Mouse (Mus musculus): ENCODE data around the gene Slc23a2. TPM values are rescaled to one million over a fixed set of nuclear protein-coding genes. Genes with fewer than 3 reads are reported as not detected.

The Slc23a2 gene
- polyA plus RNA-seq (2016; fragmentation: Nextera tagmentation; extraction: Ambion mirVana) = 8.7 and 10.3 TPM in 2 replicates

DNA sequence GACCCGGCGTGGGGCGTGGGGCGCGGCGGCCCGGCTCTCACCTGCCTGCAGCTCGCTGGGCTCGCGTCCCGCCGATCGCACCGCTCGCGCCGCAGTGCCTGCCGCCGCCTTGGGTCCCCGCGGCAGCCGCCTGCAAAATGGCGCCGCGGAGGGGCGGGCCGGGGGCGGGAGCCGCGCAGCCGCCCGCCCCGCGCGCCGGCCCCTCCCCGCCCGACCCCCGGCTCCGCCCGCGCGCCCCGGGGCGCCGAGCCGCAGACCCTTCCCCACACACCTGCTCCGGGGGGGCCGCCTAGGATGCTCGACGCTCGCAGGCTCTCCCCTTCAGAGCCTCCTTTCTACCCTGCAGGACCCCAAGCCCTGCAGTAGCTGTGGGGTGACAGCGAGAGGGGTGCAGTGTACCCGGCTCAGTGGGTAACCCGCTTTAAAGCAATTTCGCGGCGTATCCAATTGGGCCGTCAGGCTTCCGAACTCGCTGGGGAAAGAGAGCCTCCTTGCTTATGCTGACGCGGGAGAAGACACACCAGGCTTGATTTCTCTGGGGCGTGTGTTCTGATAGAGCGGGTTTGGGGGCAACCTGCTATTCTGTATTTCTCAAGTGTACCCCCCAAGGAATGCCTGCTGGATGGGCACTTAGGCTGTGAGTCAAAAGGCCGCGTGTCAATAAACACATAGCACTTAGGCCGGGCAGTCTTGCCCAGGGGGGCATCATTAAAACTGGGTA lies at the start of gene Slc23a2:
Gene Slc23a2, minus strand, starts transcription at position 138 of the 721 bp plus-strand sequence.
- Histone ChIP-seq H3K4me3 (peak within 1 kb of the TSS; percentile 91), H3K4me1 (peaks cover 27% of the 10 kb centered on the region), H3K27ac (peak within 1 kb of the TSS; percentile 87), H3K36me3 (peaks cover 5% of the 10 kb centered on the region; the same call in 1 of the 2 replicates), H3K9me3 (no peaks in the 10 kb centered on the region), H3K27me3 (ENCODE audit: insufficient read depth, poor library complexity, severe bottlenecking) (no peaks in the 10 kb centered on the region)
- DNase-seq (ENCODE audit: low spot score) = no peak
- WGBS = 2% methylated on average over 66 of the region's 68 CpGs

DNA sequence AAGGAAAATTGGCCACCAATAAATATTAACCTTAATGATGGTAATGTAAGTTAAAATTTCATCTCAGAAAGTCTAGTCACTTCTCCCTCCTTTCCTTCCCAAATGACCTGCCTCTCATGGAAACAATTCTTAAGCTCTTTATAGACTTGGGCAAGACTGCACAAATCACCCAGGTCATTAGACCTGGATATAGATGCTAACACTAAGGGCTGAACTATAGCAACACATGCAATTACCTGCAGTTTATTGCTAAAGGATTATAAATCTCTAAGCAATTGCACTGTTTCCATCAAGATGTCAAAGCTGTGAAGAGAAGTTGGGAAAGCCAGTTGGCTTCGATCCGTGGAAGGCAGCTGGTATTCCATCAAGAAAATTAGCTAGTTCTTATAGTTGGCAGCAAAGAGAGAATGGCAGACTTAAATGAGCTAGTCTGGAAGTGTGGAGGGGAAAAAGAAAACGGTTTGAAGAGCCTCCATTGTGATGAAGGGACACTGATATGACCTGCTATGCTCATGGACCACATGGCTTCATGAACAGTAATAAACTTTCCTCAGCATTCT lies 45.8 kb upstream of the Slc23a2 start:
- 80% methylated on average over 3 of the region's 3 CpGs for WGBS
- Histone ChIP-seq H3K27ac (no peak overlapping the region), H3K27me3 (ENCODE audit: insufficient read depth, poor library complexity, severe bottlenecking) (no peaks in the 10 kb centered on the region), H3K4me1 (no peaks in the 10 kb centered on the region), H3K9me3 (no peaks in the 10 kb centered on the region), H3K36me3 (no peaks in the 10 kb centered on the region), H3K4me3 (no peak overlapping the region)
- no peak for DNase-seq (ENCODE audit: low spot score)

DNA sequence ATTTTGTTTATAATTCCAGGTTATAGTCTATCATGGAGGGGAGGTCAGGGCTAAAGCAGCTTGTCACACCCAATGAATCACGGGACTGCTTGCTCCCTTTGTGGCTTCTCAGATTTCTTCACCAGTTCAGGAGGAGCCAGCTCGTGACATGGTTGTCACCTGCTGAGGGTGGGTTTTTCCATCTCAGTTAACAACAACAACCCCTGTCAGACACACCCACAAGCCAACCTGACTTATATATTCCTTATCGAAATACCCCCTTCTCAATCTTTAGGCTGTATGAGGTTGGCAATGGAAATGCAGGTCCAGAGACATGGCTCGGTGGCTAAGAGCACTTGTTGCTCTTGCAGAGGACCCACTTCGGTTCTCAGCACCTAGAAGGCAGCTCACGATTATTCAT lies 39.0 kb upstream of the Slc23a2 start:
- 67% methylated on average over 6 of the region's 6 CpGs for WGBS
- no peak overlapping the region for H3K27ac ChIP-seq
- no peaks in the 10 kb centered on the region for H3K9me3 ChIP-seq
- H3K36me3 ChIP-seq = no peaks in the 10 kb centered on the region
- H3K4me3 ChIP-seq = no peak overlapping the region
- H3K27me3 ChIP-seq (ENCODE audit: insufficient read depth, poor library complexity, severe bottlenecking) = no peaks in the 10 kb centered on the region
- DNase-seq (ENCODE audit: low spot score) = no peak
- no peaks in the 10 kb centered on the region for H3K4me1 ChIP-seq

DNA sequence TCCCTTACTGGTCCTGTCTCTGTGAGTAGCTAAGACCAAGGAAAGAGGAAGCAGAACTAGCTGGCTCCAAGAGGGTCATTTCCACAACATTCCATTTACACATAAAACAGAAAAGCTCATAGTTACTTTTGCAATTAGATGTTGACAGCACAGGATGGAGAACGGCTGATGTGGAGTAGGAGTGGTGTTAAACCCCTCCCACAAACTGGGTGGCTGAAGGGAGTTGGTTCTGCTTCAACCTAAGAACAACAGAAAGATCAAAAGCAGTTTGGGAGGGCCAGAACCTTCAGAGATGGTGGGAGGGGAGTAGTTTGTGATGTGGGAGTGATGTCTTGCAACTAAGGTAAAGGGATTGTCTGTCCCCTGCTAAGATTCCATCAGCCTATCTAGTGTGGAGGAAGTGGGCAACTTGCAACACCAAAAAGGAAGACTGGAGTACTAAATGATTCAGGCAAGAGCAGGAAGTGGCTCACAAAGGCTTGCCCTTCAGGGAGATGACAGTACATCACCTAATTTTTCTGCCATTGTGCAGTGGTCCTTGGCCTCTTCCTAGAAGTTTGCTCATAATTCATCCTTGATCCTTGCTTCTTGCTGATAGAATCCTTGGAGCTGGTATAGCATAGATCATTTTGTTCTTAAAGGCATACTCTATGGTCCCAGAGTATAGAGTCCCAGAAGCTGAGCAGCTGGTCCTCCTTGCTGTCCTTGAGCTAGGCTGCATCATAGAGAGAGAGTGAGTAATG lies 35.7 kb upstream of the Slc23a2 start:
- 25% methylated on average over 1 of the region's 1 CpGs for WGBS
- Histone ChIP-seq H3K4me1 (no peaks in the 10 kb centered on the region), H3K27me3 (ENCODE audit: insufficient read depth, poor library complexity, severe bottlenecking) (no peaks in the 10 kb centered on the region), H3K9me3 (no peaks in the 10 kb centered on the region), H3K36me3 (no peaks in the 10 kb centered on the region), H3K27ac (no peak overlapping the region), H3K4me3 (no peak overlapping the region)
- DNase-seq (ENCODE audit: low spot score) = no peak

DNA sequence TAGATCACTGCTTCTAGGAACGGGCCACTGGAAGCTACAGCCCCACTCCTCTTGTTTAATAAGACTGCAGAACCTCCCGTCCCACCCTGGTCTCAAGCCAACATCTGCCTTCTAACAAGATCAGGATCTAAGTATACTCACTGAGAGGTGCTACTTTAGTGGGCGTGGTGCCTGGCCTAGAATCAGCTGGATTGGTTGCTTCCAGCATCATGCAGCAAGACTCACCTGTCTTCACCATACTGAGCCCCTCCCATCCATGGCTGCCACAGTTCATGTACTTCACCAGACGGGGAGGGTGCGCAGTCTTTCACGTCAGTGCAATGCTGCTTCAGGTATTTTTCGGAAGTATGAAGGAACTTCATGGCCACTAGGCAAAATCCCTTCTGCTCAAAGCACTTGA lies 34.5 kb upstream of the Slc23a2 start:
- no peaks in the 10 kb centered on the region for H3K4me1 ChIP-seq
- H3K36me3 ChIP-seq = no peaks in the 10 kb centered on the region
- 72% methylated on average over 7 of the region's 7 CpGs for WGBS
- H3K9me3 ChIP-seq = no peaks in the 10 kb centered on the region
- H3K27me3 ChIP-seq (ENCODE audit: insufficient read depth, poor library complexity, severe bottlenecking) = no peaks in the 10 kb centered on the region
- H3K27ac ChIP-seq = no peak overlapping the region
- H3K4me3 ChIP-seq = no peak overlapping the region
- DNase-seq (ENCODE audit: low spot score) = no peak

DNA sequence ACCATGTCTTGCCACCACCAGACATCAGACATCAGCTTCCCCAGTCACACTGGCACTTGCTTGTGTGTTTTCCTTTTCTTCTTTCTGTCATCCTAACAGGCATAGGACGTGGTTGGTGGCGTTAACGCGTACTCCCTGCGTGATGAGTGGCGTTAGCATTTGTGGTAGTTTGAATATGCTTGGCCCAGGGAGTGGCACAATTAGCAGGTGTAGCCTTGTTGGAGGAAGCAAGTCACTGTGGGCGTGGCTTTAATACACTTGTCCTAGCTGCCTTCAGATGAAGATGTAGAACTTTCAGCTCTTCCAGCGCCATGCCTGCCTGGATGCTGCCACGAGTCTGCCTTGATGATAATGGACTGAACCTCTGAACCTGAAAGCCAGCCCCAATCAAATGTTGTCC lies 32.5 kb upstream of the Slc23a2 start:
- Histone ChIP-seq H3K36me3 (no peaks in the 10 kb centered on the region), H3K4me3 (no peak overlapping the region), H3K27me3 (ENCODE audit: insufficient read depth, poor library complexity, severe bottlenecking) (no peaks in the 10 kb centered on the region), H3K27ac (no peak overlapping the region), H3K4me1 (no peaks in the 10 kb centered on the region), H3K9me3 (no peaks in the 10 kb centered on the region)
- 80% methylated on average over 9 of the region's 9 CpGs for WGBS
- no peak for DNase-seq (ENCODE audit: low spot score)

DNA sequence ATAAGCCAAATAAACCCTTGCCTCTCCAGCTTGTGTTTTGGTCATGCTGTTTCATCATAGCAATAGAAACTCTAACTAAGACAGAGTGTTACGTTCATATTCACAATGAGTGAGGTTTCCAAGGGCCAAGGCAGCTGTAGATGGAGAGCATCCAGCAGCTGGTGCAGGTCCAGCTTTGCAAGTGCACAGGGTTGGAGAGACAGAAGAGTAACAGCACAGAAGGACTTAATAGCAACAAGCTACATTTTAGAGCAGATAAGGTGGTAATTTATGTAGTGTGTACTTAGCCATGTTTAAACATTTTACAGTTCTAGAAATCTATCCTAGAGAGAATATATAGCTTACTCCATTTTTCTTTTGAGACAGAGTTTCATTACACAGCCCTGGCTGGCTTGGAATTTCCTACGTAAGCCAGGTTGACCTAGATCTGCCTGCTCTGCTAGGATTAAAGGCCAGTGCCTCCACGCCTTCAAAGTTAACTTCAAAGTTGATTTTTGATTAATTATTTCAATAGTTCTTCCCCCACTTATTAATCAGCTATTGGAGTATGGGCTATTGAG lies 31.5 kb upstream of the Slc23a2 start:
- 82% methylated on average over 3 of the region's 3 CpGs for WGBS
- H3K4me3 ChIP-seq = no peak overlapping the region
- no peak overlapping the region for H3K27ac ChIP-seq
- H3K4me1 ChIP-seq = no peaks in the 10 kb centered on the region
- H3K27me3 ChIP-seq (ENCODE audit: insufficient read depth, poor library complexity, severe bottlenecking) = no peaks in the 10 kb centered on the region
- no peaks in the 10 kb centered on the region for H3K9me3 ChIP-seq
- H3K36me3 ChIP-seq = no peaks in the 10 kb centered on the region
- no peak for DNase-seq (ENCODE audit: low spot score)

DNA sequence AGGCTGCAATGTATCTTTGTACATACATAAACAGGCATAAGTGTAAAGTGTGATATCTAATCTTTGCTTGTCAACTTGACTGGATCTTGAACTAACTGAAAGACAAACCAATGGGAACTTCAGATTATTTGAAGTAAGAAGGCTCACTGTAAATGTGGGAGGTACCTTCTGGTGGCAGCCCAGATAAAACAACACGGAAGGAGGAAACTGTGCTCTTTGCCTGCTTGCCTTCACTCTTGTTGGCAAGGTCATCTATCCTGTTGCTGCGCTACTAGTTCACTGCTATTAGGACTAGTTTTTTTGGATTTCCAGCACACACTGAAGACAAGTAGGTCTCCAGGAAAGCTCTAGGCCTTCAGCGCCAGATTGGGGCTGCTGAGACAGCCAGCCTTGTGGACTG lies 29.1 kb upstream of the Slc23a2 start:
- H3K4me1 ChIP-seq = no peaks in the 10 kb centered on the region
- no peaks in the 10 kb centered on the region for H3K36me3 ChIP-seq
- no peaks in the 10 kb centered on the region for H3K27me3 ChIP-seq (ENCODE audit: insufficient read depth, poor library complexity, severe bottlenecking)
- WGBS = 78% methylated on average over 3 of the region's 3 CpGs
- no peak overlapping the region for H3K4me3 ChIP-seq
- no peak for DNase-seq (ENCODE audit: low spot score)
- H3K27ac ChIP-seq = no peak overlapping the region
- H3K9me3 ChIP-seq = no peaks in the 10 kb centered on the region

DNA sequence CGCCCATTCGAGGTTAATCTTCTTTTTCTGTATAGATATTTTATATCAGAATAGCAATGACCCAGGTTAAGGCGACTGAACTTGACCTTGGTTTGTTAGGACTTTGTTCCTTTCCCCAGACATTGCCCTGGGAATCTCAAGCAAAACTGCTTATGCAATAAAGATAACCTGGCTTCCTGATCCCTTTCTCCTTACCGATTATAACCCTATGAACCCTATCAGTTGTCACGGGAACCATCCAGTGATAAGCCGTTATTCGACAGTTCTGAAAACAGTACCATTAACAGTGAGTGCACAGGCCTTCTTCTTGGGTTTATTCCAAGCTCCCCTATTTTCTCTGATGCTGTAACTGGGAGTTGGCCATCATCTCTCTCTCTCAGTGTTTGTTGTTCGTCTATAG lies 27.0 kb upstream of the Slc23a2 start:
- Histone ChIP-seq H3K36me3 (no peaks in the 10 kb centered on the region), H3K27ac (no peak overlapping the region), H3K4me3 (no peak overlapping the region), H3K4me1 (no peaks in the 10 kb centered on the region), H3K27me3 (ENCODE audit: insufficient read depth, poor library complexity, severe bottlenecking) (no peaks in the 10 kb centered on the region), H3K9me3 (no peaks in the 10 kb centered on the region)
- no peak for DNase-seq (ENCODE audit: low spot score)
- 64% methylated on average over 8 of the region's 8 CpGs for WGBS

DNA sequence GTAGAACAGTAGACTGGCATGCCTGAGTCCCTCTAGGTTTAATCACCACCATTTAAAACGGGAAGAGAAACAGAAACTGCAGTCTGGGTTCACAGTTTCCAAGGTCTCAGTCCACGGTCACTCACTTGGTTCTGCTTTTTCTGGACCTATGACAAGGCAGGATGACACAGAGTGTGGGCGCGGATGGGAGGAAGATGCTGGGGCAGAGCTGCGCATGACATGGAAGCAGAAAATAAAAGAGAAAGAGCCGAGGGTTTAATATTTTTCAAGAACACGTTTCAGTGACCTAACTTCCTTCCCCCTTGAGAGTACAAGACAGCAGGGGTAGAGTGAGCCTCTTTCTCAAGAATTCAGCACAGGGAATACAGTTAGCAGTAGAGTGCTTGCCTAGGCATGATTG lies 24.2 kb upstream of the Slc23a2 start:
- Histone ChIP-seq H3K27ac (no peak overlapping the region), H3K4me1 (no peaks in the 10 kb centered on the region), H3K4me3 (no peak overlapping the region), H3K36me3 (no peaks in the 10 kb centered on the region), H3K27me3 (ENCODE audit: insufficient read depth, poor library complexity, severe bottlenecking) (no peaks in the 10 kb centered on the region), H3K9me3 (no peaks in the 10 kb centered on the region)
- no peak for DNase-seq (ENCODE audit: low spot score)
- 78% methylated on average over 7 of the region's 7 CpGs for WGBS

DNA sequence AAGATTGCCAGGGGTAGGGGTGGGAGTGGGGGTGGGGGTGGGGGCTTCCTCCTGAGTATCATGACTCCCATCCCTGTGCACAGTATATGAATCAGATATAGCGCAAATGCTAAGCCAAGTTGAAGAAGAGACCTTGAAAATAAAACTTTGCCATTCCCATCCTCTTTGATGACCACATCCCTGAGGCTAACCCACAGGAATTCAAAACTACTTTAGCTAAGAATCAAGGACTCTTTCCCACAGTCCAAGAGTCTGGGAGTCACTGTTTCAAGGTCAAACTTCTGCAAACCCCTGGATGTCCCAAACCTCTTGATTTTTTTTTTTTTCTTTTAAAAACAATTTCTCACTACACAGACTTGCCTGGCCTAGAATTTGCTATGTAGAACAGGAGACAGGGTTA lies 18.7 kb upstream of the Slc23a2 start:
- Histone ChIP-seq H3K9me3 (no peaks in the 10 kb centered on the region), H3K36me3 (no peaks in the 10 kb centered on the region), H3K27ac (no peak overlapping the region), H3K27me3 (ENCODE audit: insufficient read depth, poor library complexity, severe bottlenecking) (no peaks in the 10 kb centered on the region), H3K4me3 (no peak overlapping the region), H3K4me1 (no peaks in the 10 kb centered on the region)
- WGBS = 88% methylated on average over 1 of the region's 1 CpGs
- DNase-seq (ENCODE audit: low spot score) = no peak

DNA sequence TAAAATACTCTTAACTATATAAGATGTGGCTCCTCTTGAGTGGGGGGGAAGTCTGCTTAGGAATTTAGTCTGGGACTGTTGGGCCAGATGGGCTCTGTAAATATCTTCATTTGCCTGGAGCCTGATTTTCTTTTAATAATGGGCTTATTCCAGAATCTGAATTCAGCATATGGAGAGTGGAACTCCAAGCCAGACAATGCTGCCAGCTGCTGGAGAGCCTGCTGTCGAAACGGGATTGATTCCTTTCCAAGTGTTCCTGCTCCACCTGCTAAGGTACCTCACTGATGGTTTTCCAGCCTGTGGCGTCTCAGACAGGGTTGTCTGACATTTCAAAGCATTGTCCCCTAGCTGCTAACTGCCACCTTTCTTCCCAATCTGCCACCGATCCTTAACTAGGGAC lies 12.6 kb upstream of the Slc23a2 start:
- no peak for DNase-seq (ENCODE audit: low spot score)
- H3K27me3 ChIP-seq (ENCODE audit: insufficient read depth, poor library complexity, severe bottlenecking) = no peaks in the 10 kb centered on the region
- H3K4me3 ChIP-seq = no peak overlapping the region
- H3K36me3 ChIP-seq = no peaks in the 10 kb centered on the region
- 64% methylated on average over 4 of the region's 4 CpGs for WGBS
- H3K9me3 ChIP-seq = no peaks in the 10 kb centered on the region
- H3K27ac ChIP-seq = no peak overlapping the region
- peaks cover 3% of the 10 kb centered on the region; the same call in 1 of the 2 replicates for H3K4me1 ChIP-seq

DNA sequence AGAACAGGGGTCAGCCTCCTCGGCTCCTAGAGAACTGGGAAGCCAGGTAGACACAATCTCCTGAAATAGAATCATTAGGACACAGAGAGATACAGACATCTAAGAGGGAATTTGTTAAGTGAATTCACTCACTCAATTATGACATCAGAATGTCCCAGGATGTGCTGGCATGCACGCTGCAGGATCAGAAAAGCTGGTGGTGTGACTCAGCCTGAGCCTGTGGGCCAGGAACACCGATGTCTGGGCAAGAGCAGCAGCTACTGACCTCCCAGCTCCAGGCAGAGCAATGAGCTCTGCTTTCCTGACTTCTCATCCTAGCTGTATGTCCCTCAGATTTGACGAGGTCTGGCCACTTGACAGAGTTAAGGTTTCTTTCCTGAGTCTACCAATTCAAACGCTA lies 7.8 kb upstream of the Slc23a2 start:
- Histone ChIP-seq H3K27ac (no peak overlapping the region), H3K9me3 (no peaks in the 10 kb centered on the region), H3K36me3 (no peaks in the 10 kb centered on the region), H3K4me1 (peaks cover 7% of the 10 kb centered on the region; the same call in 1 of the 2 replicates), H3K27me3 (ENCODE audit: insufficient read depth, poor library complexity, severe bottlenecking) (peaks cover 11% of the 10 kb centered on the region; the same call in 1 of the 2 replicates), H3K4me3 (no peak overlapping the region)
- DNase-seq (ENCODE audit: low spot score) = no peak
- WGBS = 43% methylated on average over 5 of the region's 5 CpGs
